Mouse (Mus musculus) megakaryocyte, embryonic 14.5 days (primary cell): ENCODE measurements around the gene Oas1e. TPM values are rescaled to one million over a fixed set of nuclear protein-coding genes. Genes with fewer than 3 reads are reported as not detected.
A peak's percentile ranks its signal among the peaks of the same experiment; 100 is the strongest.
"Not testable (repeated sequence)": the region's sequence is repeated elsewhere in the genome, so short reads cannot be mapped to it uniquely, and the experiment has no call there.

Experiments used
- H3K27me3 ChIP-seq: replicated peaks from 2 replicates; pipeline ENCODE3; 2012; ENCODE audit warnings: inconsistent platforms
- H3K36me3 ChIP-seq: replicated peaks from 2 replicates; pipeline ENCODE3; 2012; ENCODE audit warnings: low read length, inconsistent platforms, mixed read lengths
- H3K4me1 ChIP-seq: 2 replicates; pipeline ENCODE4 v1.6.1; 2012; ENCODE audit warnings: inconsistent platforms
- H3K4me3 ChIP-seq: replicated peaks from 2 replicates; pipeline ENCODE3; 2012; ENCODE audit warnings: moderate library complexity, mild to moderate bottlenecking, inconsistent platforms
- H3K9me3 ChIP-seq: 2 replicates; pipeline ENCODE4 v1.6.1; 2012; ENCODE audit warnings: inconsistent platforms
- FLI1 ChIP-seq: IDR thresholded peaks from 2 replicates; pipeline ENCODE4 v1.6.1; 2012; ENCODE audit warnings: low read length, inconsistent platforms, mixed read lengths
- GATA1 ChIP-seq: IDR thresholded peaks from 3 replicates; pipeline ENCODE4 v1.6.1; 2012; ENCODE audit warnings: mixed read lengths, low read length, inconsistent platforms, borderline replicate concordance
- polyA plus RNA-seq: library from polyadenylated mRNA; stranded (reverse); fragments of >175 nt; gene quantifications from 2 replicates; pipeline ENCODE4 v1.2.3, GENCODE M21; 2012; ENCODE audit warnings: low replicate concordance; ENCODE audit not compliant: insufficient read depth

The Oas1e gene
- polyA plus RNA-seq, result not detected in 2 replicates

DNA sequence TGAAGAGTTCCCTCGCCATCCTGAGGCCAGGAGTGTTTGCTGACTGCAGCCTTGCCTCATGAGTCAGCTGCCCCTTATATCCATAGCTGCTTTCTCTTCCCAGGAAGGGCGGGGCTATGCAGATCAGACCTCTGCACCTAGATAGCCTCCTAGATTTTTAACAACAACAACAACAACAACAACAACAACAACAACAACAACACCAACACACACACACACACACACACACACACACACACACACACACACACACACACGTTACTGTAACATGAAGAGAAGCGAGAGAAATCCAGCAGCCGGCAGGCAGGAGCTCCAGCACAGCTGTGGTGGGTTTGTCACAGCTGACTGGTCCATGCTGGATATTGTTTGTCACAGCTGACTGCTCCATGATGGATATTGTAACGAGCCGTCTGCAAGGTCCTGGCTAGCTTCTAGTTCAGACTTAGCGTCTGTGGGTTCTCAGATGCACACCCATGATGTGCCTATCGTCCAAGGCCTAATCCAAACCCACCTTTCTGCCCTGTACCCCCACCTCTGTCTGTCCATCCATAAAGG is at the start of gene Oas1e:
Gene Oas1e, minus strand, starts transcription at position 51 of the 555 bp plus-strand sequence.
- H3K4me3 ChIP-seq, H3K9me3 ChIP-seq, H3K4me1 ChIP-seq, H3K36me3 ChIP-seq: not testable (repeated sequence)
- H3K27me3 ChIP-seq, result peaks cover 52% of the 10 kb centered on the region

- Histone ChIP-seq H3K4me1 (no peaks in the 10 kb centered on the region), H3K27me3 (peaks cover 50% of the 10 kb centered on the region), H3K4me3 (no peak overlapping the region), H3K9me3 (no peaks in the 10 kb centered on the region), H3K36me3 (no peaks in the 10 kb centered on the region)
- TF ChIP-seq GATA1, result no peak
- no peak for TF ChIP-seq FLI1
Measured at GRCm38 (mm10) chr5:120844713-120845112, 49.4 kb upstream of the Oas1e start.

GRCm38 (mm10) chr5:120836731-120837585 is 41.6 kb upstream of the Oas1e start:
- Histone ChIP-seq H3K4me1 (no peaks in the 10 kb centered on the region), H3K27me3 (peaks cover 38% of the 10 kb centered on the region), H3K36me3 (no peaks in the 10 kb centered on the region), H3K9me3 (0 out of 2 replicates have a peak, but pooled peaks cover 1% of the 10 kb centered on the region), H3K4me3 (no peak overlapping the region)
- no peak for TF ChIP-seq FLI1
- no peak for TF ChIP-seq GATA1

DNA sequence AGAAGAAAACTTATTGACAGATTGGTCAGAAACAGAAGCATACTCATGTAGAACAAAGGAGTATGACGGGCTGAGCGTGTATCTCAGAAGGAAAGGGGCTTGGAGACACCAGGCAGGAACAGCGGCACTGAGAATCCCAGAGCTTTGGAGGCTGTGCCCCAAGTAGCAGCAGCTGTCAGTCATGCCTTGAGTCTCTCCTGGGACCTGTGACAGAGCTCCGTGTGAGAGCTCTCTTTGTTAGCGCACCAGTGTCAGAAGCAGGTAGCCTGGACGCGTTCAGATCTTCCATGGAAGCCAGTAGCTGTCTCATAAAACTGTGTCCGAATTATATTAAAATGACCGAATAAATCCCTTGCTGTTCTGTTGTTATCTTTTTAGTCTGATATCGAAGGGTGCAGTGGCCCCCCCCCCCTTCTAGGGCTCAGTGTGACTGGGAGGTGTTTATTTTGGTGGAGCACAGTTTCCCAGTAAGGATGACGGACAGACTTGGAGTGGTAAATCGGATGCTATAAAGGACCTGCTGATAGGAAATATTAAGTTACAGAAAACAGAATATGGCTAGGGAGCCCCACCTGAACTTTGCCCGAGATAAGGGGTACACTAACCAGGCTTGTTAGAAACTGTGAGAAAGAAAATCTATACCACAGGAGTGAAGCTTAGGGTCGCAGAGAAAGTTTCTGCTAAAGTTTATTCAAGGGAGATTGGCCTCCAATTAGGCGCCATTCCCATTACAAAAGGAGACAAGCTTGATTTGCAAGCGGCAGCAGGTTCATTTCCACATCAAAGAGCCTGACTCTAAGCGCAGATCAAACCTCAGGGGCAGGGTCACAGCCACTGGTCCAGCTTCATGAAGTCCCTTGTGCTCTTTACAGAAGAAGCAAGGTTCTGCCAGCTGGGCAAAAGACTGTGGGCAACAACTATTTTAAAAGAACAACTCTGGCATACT is 38.3 kb upstream of the Oas1e start:
- no peaks in the 10 kb centered on the region for H3K36me3 ChIP-seq
- H3K27me3 ChIP-seq, result peaks cover 24% of the 10 kb centered on the region
- peaks cover 9% of the 10 kb centered on the region for H3K9me3 ChIP-seq
- no peak overlapping the region for H3K4me3 ChIP-seq
- TF ChIP-seq FLI1 (no peak), GATA1 (no peak)
- peaks cover 4% of the 10 kb centered on the region for H3K4me1 ChIP-seq

- no peak for TF ChIP-seq GATA1
- no peak for TF ChIP-seq FLI1
- H3K4me3 ChIP-seq, result no peak overlapping the region
Measured at GRCm38 (mm10) chr5:120831031-120831430, 35.7 kb upstream of the Oas1e start.

GRCm38 (mm10) chr5:120818999-120819398 is 23.7 kb upstream of the Oas1e start:
- Histone ChIP-seq H3K4me3 (no peak overlapping the region), H3K9me3 (peaks cover 13% of the 10 kb centered on the region), H3K36me3 (peaks cover 79% of the 10 kb centered on the region), H3K27me3 (no peaks in the 10 kb centered on the region), H3K4me1 (peaks cover 7% of the 10 kb centered on the region)
- TF ChIP-seq FLI1 (no peak), GATA1 (no peak)

More at GRCm38 (mm10) chr5:120831031-120831430, 35.7 kb upstream of the Oas1e start:
- Histone ChIP-seq H3K9me3 (peaks cover 9% of the 10 kb centered on the region), H3K36me3 (no peaks in the 10 kb centered on the region), H3K4me1 (peaks cover 4% of the 10 kb centered on the region), H3K27me3 (peaks cover 16% of the 10 kb centered on the region)

GRCm38 (mm10) chr5:120815949-120816348 is 20.6 kb upstream of the Oas1e start:
- H3K4me1 ChIP-seq, result peaks cover 32% of the 10 kb centered on the region
- peaks cover 56% of the 10 kb centered on the region for H3K36me3 ChIP-seq
- H3K4me3 ChIP-seq, result no peak overlapping the region
- no peaks in the 10 kb centered on the region for H3K27me3 ChIP-seq
- peaks cover 13% of the 10 kb centered on the region for H3K9me3 ChIP-seq
- no peak for TF ChIP-seq FLI1
- TF ChIP-seq GATA1, result no peak

GRCm38 (mm10) chr5:120813023-120813422 is 17.7 kb upstream of the Oas1e start:
- Histone ChIP-seq H3K36me3 (peaks cover 34% of the 10 kb centered on the region), H3K27me3 (no peaks in the 10 kb centered on the region), H3K4me3 (peak overlapping the region; percentile 95), H3K9me3 (no peaks in the 10 kb centered on the region), H3K4me1 (peaks cover 48% of the 10 kb centered on the region)
- TF ChIP-seq FLI1, result no peak
- TF ChIP-seq GATA1, result no peak

DNA sequence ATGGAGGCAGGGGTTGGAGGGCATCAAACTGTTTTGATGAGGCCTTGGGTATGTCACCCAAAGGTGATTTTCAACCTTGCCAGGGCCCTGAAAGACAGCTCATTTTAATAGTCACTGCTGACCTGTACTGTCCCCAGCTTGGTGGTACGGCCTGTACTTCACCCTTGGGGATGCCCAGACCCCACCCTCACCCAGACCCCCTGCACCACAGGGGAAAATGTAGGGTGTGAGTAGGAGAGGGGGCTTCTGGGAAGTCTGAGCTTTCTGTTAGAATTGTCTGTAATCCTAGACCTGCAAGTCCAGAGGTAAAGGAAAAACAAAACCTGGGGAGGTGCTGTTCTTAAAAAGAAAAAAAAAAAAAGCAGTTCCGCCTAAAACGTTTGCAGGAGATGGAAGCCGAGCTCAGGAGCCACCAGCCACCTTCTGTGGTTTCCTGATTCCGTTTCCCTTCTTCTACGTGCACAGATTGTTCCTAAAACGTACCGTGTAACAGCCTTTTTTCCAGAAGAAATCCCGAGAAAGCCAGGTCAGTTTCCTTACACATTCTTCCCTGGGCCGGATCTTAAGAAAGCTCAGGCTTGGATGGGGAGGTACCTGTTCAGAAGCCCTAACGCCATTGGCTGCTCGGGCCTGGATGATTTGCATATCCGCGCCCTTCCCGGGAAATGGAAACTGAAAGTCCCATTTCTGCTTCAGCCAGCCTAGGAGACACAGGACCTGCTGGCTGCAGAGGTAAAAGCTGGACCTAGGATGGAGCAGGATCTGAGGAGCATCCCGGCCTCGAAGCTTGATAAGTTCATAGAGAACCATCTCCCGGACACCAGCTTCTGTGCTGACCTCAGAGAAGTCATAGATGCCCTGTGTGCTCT is 16.9 kb upstream of the Oas1e start, which contains the start of gene Oas1c:
Gene Oas1c, minus strand, starts transcription at position 564 of the 869 bp plus-strand sequence.
- peak within 1 kb of the TSS; percentile 95 for H3K4me3 ChIP-seq
- peaks cover 28% of the 10 kb centered on the region for H3K36me3 ChIP-seq
- TF ChIP-seq FLI1 (no peak), GATA1 (no peak)
- H3K4me1 ChIP-seq, result peaks cover 48% of the 10 kb centered on the region
- no peaks in the 10 kb centered on the region for H3K9me3 ChIP-seq
- H3K27me3 ChIP-seq, result no peaks in the 10 kb centered on the region
